Mouse (Mus musculus) cerebellum, adult 2 months (tissue): ENCODE results near the gene Dnajb8.

Experiments
- CTCF ChIP-seq: fragments of 200-500 bp; IDR thresholded peaks from 2 replicates; pipeline ENCODE4 v1.5.1; 2011; ENCODE audit warnings: low read depth, mild to moderate bottlenecking, control low read depth, low read length, moderate library complexity, borderline replicate concordance; ENCODE audit not compliant: insufficient read depth
- POLR2A ChIP-seq: fragments of 200-500 bp; IDR thresholded peaks from 2 replicates; pipeline ENCODE4 v1.6.1; 2011; ENCODE audit warnings: low read length, control low read depth, borderline replicate concordance; ENCODE audit not compliant: insufficient read depth

DNA sequence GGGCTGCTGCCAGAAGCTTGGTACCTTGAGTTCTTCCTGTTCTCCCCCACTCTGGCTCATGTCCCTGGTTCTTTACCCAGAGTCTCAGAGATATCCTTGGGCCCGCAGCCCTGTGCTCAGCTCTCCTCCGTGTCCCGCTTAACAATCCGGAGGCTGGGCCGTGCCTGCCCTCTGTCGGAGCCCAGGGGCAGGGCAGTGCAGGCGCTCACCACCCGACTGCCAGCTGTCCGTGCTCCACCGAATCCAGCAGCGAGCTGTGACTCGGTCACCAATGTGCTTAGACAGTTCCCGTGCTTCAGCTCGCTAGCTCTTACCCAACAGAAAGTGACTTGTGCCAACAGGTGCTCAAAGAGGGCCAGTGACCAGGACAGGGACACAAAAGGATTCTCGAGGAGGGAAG lies 20.5 kb downstream of the Dnajb8 start:
- TF ChIP-seq CTCF (peak; percentile 71), POLR2A (no peak)
